Mouse (Mus musculus) effector memory CD4-positive, alpha-beta T cell, adult 7 months (primary cell): ENCODE results near the gene Cxcl15. TPM values are rescaled to one million over a fixed set of nuclear protein-coding genes. Genes with fewer than 3 reads are reported as not detected.

Experiments
- polyA plus RNA-seq: library from polyadenylated mRNA; unstranded; fragments of 100-300 nt; shearing (Covaris generic); gene quantifications from one replicate; pipeline ENCODE4 v1.2.1, GENCODE M21; 2017

The Cxcl15 gene
- polyA plus RNA-seq, result not detected

GRCm38 (mm10) chr5:90794195-90794625 is at the start of gene Cxcl15:
Cxcl15 (plus strand) TSS chr5:90794534.

GRCm38 (mm10) chr5:90759077-90760065 is 35.0 kb upstream of the Cxcl15 start, which contains the start of gene Cxcl5:
Cxcl5 (plus strand) TSS chr5:90759360.

GRCm38 (mm10) chr5:90768218-90768617 is 26.1 kb upstream of the Cxcl15 start, which contains the start of gene Ppbp:
Ppbp (plus strand) TSS chr5:90768518.

GRCm38 (mm10) chr5:90771880-90772653 is 22.3 kb upstream of the Cxcl15 start, which contains the start of gene Pf4:
Pf4 (plus strand) TSS chr5:90772435.

GRCm38 (mm10) chr5:90785659-90786588 is 8.4 kb upstream of the Cxcl15 start, which contains the start of gene Cxcl3:
Cxcl3 (plus strand) TSS chr5:90786103.

Other genes with a start within 250 kb of the Cxcl15 start
- not detected for gene 5830473C10Rik, start 233.4 kb upstream of the Cxcl15 start, polyA plus RNA-seq
- 1.6 TPM for gene Rassf6, start 153.9 kb upstream of the Cxcl15 start, polyA plus RNA-seq
- gene Cxcl5, start 35.2 kb upstream of the Cxcl15 start, polyA plus RNA-seq, result not detected
- not detected for gene Ppbp, start 26.0 kb upstream of the Cxcl15 start, polyA plus RNA-seq
- gene Pf4, start 22.1 kb upstream of the Cxcl15 start, polyA plus RNA-seq, result not detected
- gene Cxcl3, start 8.4 kb upstream of the Cxcl15 start, polyA plus RNA-seq, result not detected
- gene Cxcl1, start 96.7 kb downstream of the Cxcl15 start, polyA plus RNA-seq, result not detected
- gene Cxcl2, start 109.3 kb downstream of the Cxcl15 start, polyA plus RNA-seq, result not detected
- gene Mthfd2l, start 136.6 kb downstream of the Cxcl15 start, polyA plus RNA-seq, result 3.3 TPM
- 0.35 TPM for gene Epgn, start 232.9 kb downstream of the Cxcl15 start, polyA plus RNA-seq